Mouse (Mus musculus) midbrain, embryonic 16.5 days (tissue): ENCODE data around the gene Wdr54. TPM values are rescaled to one million over a fixed set of nuclear protein-coding genes. Genes with fewer than 3 reads are reported as not detected.
A peak's percentile ranks its signal among the peaks of the same experiment; 100 is the strongest.

Experiments used
- ATAC-seq: fragments of 200-750 bp; cut with Nextera tagmentation; 2 replicates; pipeline ENCODE4 v1.8.0; 2017; ENCODE audit warnings: moderate TSS enrichment
- H3K27ac ChIP-seq: fragments of 300-500 bp; sonication (generic); 2 replicates; pipeline ENCODE4 v1.5.1; 2014; ENCODE audit warnings: mild to moderate bottlenecking, low read length, mixed read lengths
- H3K27me3 ChIP-seq: fragments of 300-500 bp; sonication (generic); 2 replicates; pipeline ENCODE4 v1.6.1; 2014; ENCODE audit warnings: low read depth, low read length, mixed read lengths; ENCODE audit not compliant: control insufficient read depth, insufficient read depth
- H3K36me3 ChIP-seq: fragments of 300-500 bp; sonication (generic); 2 replicates; pipeline ENCODE4 v1.6.1; 2014; ENCODE audit warnings: mild to moderate bottlenecking, low read length, moderate library complexity, mixed read lengths; ENCODE audit not compliant: control insufficient read depth, insufficient read depth
- H3K4me1 ChIP-seq: fragments of 300-500 bp; sonication (generic); 2 replicates; pipeline ENCODE4 v1.6.1; 2014; ENCODE audit warnings: mild to moderate bottlenecking, low read length, mixed read lengths; ENCODE audit not compliant: control insufficient read depth, insufficient read depth
- H3K4me2 ChIP-seq: fragments of 300-500 bp; sonication (generic); 2 replicates; pipeline ENCODE4 v1.6.1; 2014; ENCODE audit warnings: mild to moderate bottlenecking, low read length, mixed read lengths
- H3K4me3 ChIP-seq: fragments of 300-500 bp; sonication (generic); 2 replicates; pipeline ENCODE4 v1.5.1; 2014; ENCODE audit warnings: low read depth, mild to moderate bottlenecking, low read length, moderate library complexity, mixed read lengths
- H3K9ac ChIP-seq: fragments of 300-500 bp; sonication (generic); 2 replicates; pipeline ENCODE4 v1.6.1; 2014; ENCODE audit warnings: low read depth, low read length, mixed read lengths
- H3K9me3 ChIP-seq: fragments of 300-500 bp; sonication (generic); replicated peaks from 2 replicates; pipeline ENCODE4 v1.6.1; 2014; ENCODE audit warnings: mild to moderate bottlenecking, low read length, mixed read lengths; ENCODE audit not compliant: control insufficient read depth, poor library complexity, severe bottlenecking
- WGBS: fragments of 180-500 bp; shearing (Covaris S2); extraction: QIAGEN DNeasy Blood & Tissue Kit; methylation state at CpG from one replicate; pipeline ENCODE4 v1.1.7; 2014; 5-methylcytosine and 5-hydroxymethylcytosine counted together
- polyA plus RNA-seq: library from polyadenylated mRNA; unstranded; fragments of >200 nt; fragmentation: Nextera tagmentation; extraction: Ambion mirVana; gene quantifications from 2 replicates; pipeline ENCODE4 v1.2.1, GENCODE M21; 2015

Wdr54 gene
- polyA plus RNA-seq, 1 experiment from 2014 or later = 20.1 TPM

- H3K9ac ChIP-seq = peak overlapping the region; percentile 86; the same call in 1 of the 2 replicates
- whole genome bisulfite sequencing = 34% methylated on average over 13 of the region's 13 CpGs
Observed at GRCm38 (mm10) chr6:83107566-83108400, 48.4 kb downstream of the Wdr54 start.

GRCm38 (mm10) chr6:83104158-83104557 is 52.0 kb downstream of the Wdr54 start:
- H3K4me1 ChIP-seq = peaks cover 26% of the 10 kb centered on the region
- H3K36me3 ChIP-seq = peaks cover 4% of the 10 kb centered on the region; the same call in 1 of the 2 replicates
- no peak overlapping the region for H3K4me3 ChIP-seq
- H3K27ac ChIP-seq = no peak overlapping the region
- no peaks in the 10 kb centered on the region for H3K27me3 ChIP-seq
- H3K9me3 ChIP-seq = no peaks in the 10 kb centered on the region
- no peak overlapping the region for H3K4me2 ChIP-seq
- no peak for ATAC-seq
- WGBS = 69% methylated on average over 4 of the region's 4 CpGs
- H3K9ac ChIP-seq = no peak overlapping the region

More at GRCm38 (mm10) chr6:83107566-83108400, 48.4 kb downstream of the Wdr54 start:
- ATAC-seq = 0 out of 2 replicates have a peak, but pooled peaks have one; percentile 3
- peaks cover 4% of the 10 kb centered on the region; the same call in 1 of the 2 replicates for H3K36me3 ChIP-seq
- peak overlapping the region; percentile 96 for H3K4me2 ChIP-seq
- H3K27me3 ChIP-seq = no peaks in the 10 kb centered on the region
- H3K9me3 ChIP-seq = no peaks in the 10 kb centered on the region
- H3K4me1 ChIP-seq = peaks cover 27% of the 10 kb centered on the region
- H3K27ac ChIP-seq = peak overlapping the region; percentile 71; the same call in 1 of the 2 replicates
- no peak overlapping the region for H3K4me3 ChIP-seq

- WGBS = 41% methylated on average over 11 of the region's 11 CpGs
- H3K9me3 ChIP-seq = no peaks in the 10 kb centered on the region
- H3K27ac ChIP-seq = no peak overlapping the region
- H3K4me2 ChIP-seq = peak overlapping the region; percentile 98
- peaks cover 22% of the 10 kb centered on the region for H3K4me1 ChIP-seq
- peak overlapping the region; percentile 94 for H3K9ac ChIP-seq
- no peak for ATAC-seq
- peak overlapping the region; percentile 84 for H3K4me3 ChIP-seq
- peaks cover 4% of the 10 kb centered on the region; the same call in 1 of the 2 replicates for H3K36me3 ChIP-seq
- peaks cover 3% of the 10 kb centered on the region; the same call in 1 of the 2 replicates for H3K27me3 ChIP-seq
Observed at GRCm38 (mm10) chr6:83103130-83103650, 53.0 kb downstream of the Wdr54 start.

GRCm38 (mm10) chr6:83101688-83102556 is 54.3 kb downstream of the Wdr54 start:
- ATAC-seq = peak; percentile 71
- H3K4me1 ChIP-seq = peaks cover 16% of the 10 kb centered on the region
- H3K27ac ChIP-seq = peak overlapping the region; percentile 88
- H3K27me3 ChIP-seq = peaks cover 3% of the 10 kb centered on the region; the same call in 1 of the 2 replicates
- under 1% methylated on average over 63 of the region's 74 CpGs for WGBS
- peak overlapping the region; percentile 94 for H3K9ac ChIP-seq
- H3K4me2 ChIP-seq = peak overlapping the region; percentile 98
- no peaks in the 10 kb centered on the region for H3K36me3 ChIP-seq
- H3K9me3 ChIP-seq = no peaks in the 10 kb centered on the region
- peak overlapping the region; percentile 84 for H3K4me3 ChIP-seq

- under 1% methylated on average over 25 of the region's 25 CpGs for WGBS
- peak; percentile 90 for ATAC-seq
- no peaks in the 10 kb centered on the region for H3K9me3 ChIP-seq
Observed at GRCm38 (mm10) chr6:83101316-83101687, 54.9 kb downstream of the Wdr54 start, which contains the start of the genes Ccdc142 and Gm42688. TSS of gene Ccdc142 (plus strand) at chr6:83101601. TSS of gene Gm42688 (plus strand) at chr6:83101617.

More at GRCm38 (mm10) chr6:83101316-83101687, 54.9 kb downstream of the Wdr54 start, which contains the start of the genes Ccdc142 and Gm42688:
- H3K9ac ChIP-seq = peak within 1 kb of the TSS; percentile 94
- H3K4me2 ChIP-seq = peak within 1 kb of the TSS; percentile 98
- peaks cover 16% of the 10 kb centered on the region for H3K4me1 ChIP-seq
- H3K36me3 ChIP-seq = no peaks in the 10 kb centered on the region
- peak within 1 kb of the TSS; percentile 84 for H3K4me3 ChIP-seq
- H3K27ac ChIP-seq = peak within 1 kb of the TSS; percentile 88
- peaks cover 3% of the 10 kb centered on the region; the same call in 1 of the 2 replicates for H3K27me3 ChIP-seq

Other genes starting within 250 kb of the Wdr54 start
- 18.9 and 20.3 TPM in 2 replicates for gene Sema4f, start 216.6 kb downstream of the Wdr54 start, polyA plus RNA-seq
- not detected in 2 replicates for gene M1ap, start 209.5 kb downstream of the Wdr54 start, polyA plus RNA-seq
- 1.7 and 1.8 TPM in 2 replicates for gene Dok1, start 122.9 kb downstream of the Wdr54 start, polyA plus RNA-seq
- gene Loxl3, start 122.2 kb downstream of the Wdr54 start, polyA plus RNA-seq = 5.1 and 7.5 TPM in 2 replicates
- gene Aup1, start 101.9 kb downstream of the Wdr54 start, polyA plus RNA-seq = 176 and 184 TPM in 2 replicates
- 76.1 and 87.8 TPM in 2 replicates for gene Htra2, start 101.1 kb downstream of the Wdr54 start, polyA plus RNA-seq
- gene Dqx1, start 98.6 kb downstream of the Wdr54 start, polyA plus RNA-seq = 0.30 and 0.37 TPM in 2 replicates
- not detected in 2 replicates for gene Tlx2, start 86.1 kb downstream of the Wdr54 start, polyA plus RNA-seq
- 50.4 and 52.5 TPM in 2 replicates for gene Pcgf1, start 78.5 kb downstream of the Wdr54 start, polyA plus RNA-seq
- not detected in 2 replicates for gene Lbx2, start 70.0 kb downstream of the Wdr54 start, polyA plus RNA-seq
- gene Ccdc142, start 54.8 kb downstream of the Wdr54 start, polyA plus RNA-seq = 5.2 and 5.9 TPM in 2 replicates
- gene Gm42688, start 54.8 kb downstream of the Wdr54 start, polyA plus RNA-seq = 5.3 and 5.9 TPM in 2 replicates
- 113 and 115 TPM in 2 replicates for gene Mrpl53, start 47.4 kb downstream of the Wdr54 start, polyA plus RNA-seq
- 20.9 and 21.6 TPM in 2 replicates for gene Mogs, start 40.9 kb downstream of the Wdr54 start, polyA plus RNA-seq
- 148 and 163 TPM in 2 replicates for gene Wbp1, start 34.8 kb downstream of the Wdr54 start, polyA plus RNA-seq
- gene Ino80b, start 31.0 kb downstream of the Wdr54 start, polyA plus RNA-seq = 13.3 and 14.5 TPM in 2 replicates
- 10.7 TPM in 2 replicates for gene Rtkn, start 20.9 kb downstream of the Wdr54 start, polyA plus RNA-seq
- 11.4 and 16.3 TPM in 2 replicates for gene 1700003E16Rik, start within 50 bp of the Wdr54 start, polyA plus RNA-seq
- 161 and 164 TPM in 2 replicates for gene Dctn1, start 9.5 kb upstream of the Wdr54 start, polyA plus RNA-seq
- gene Slc4a5, start 63.4 kb upstream of the Wdr54 start, polyA plus RNA-seq = 0.40 and 0.49 TPM in 2 replicates
- 34.7 and 37.1 TPM in 2 replicates for gene Mthfd2, start 169.5 kb upstream of the Wdr54 start, polyA plus RNA-seq
- 19.2 and 20.8 TPM in 2 replicates for gene Mob1a, start 169.6 kb upstream of the Wdr54 start, polyA plus RNA-seq
- gene Bola3, start 192.8 kb upstream of the Wdr54 start, polyA plus RNA-seq = 44.0 and 50.0 TPM in 2 replicates